Mouse (Mus musculus) heart, embryonic 10.5 days (tissue): ENCODE measurements around the gene Map3k13. TPM values are rescaled to one million over a fixed set of nuclear protein-coding genes. Genes with fewer than 3 reads are reported as not detected.
A peak's percentile ranks its signal among the peaks of the same experiment; 100 is the strongest.
"Not testable (repeated sequence)": the region's sequence is repeated elsewhere in the genome, so short reads cannot be mapped to it uniquely, and the experiment has no call there.

Experiments used
- DNase-seq: peaks from one replicate; pipeline ENCODE4 v3.0.0-alpha.2; 2017; ENCODE audit warnings: low spot score
- H3K27ac ChIP-seq: fragments of 300-500 bp; sonication (generic); 2 replicates; pipeline ENCODE4 v1.5.1; 2016; ENCODE audit warnings: mild to moderate bottlenecking
- H3K27me3 ChIP-seq: fragments of 300-500 bp; sonication (generic); 2 replicates; pipeline ENCODE4 v1.6.1; 2016; ENCODE audit warnings: mild to moderate bottlenecking; ENCODE audit not compliant: poor library complexity, insufficient read depth, severe bottlenecking
- H3K36me3 ChIP-seq: fragments of 300-500 bp; sonication (generic); 2 replicates; pipeline ENCODE4 v1.6.1; 2016; ENCODE audit warnings: mild to moderate bottlenecking, moderate library complexity
- H3K4me1 ChIP-seq: fragments of 300-500 bp; sonication (generic); 2 replicates; pipeline ENCODE4 v1.6.1; 2016; ENCODE audit warnings: mild to moderate bottlenecking
- H3K4me3 ChIP-seq: fragments of 300-500 bp; sonication (generic); 2 replicates; pipeline ENCODE4 v1.5.1; 2016; ENCODE audit warnings: mild to moderate bottlenecking, moderate library complexity
- H3K9me3 ChIP-seq: fragments of 300-500 bp; sonication (generic); 2 replicates; pipeline ENCODE4 v1.6.1; 2016; ENCODE audit warnings: mild to moderate bottlenecking, moderate library complexity
- WGBS: fragments of 180-500 bp; shearing (Covaris S2); methylation state at CpG from one replicate; pipeline ENCODE4 v1.1.7; 2016; 5-methylcytosine and 5-hydroxymethylcytosine counted together
- polyA plus RNA-seq: library from polyadenylated mRNA; unstranded; fragments of >200 nt; fragmentation: Nextera tagmentation; extraction: Ambion mirVana; gene quantifications from 2 replicates; pipeline ENCODE4 v1.2.1, GENCODE M21; 2016

Gene Map3k13
- polyA plus RNA-seq, 1 experiment from 2014 or later: 0.48 TPM

GRCm38 (mm10) chr16:21906902-21907301 is 112.8 kb downstream of the Map3k13 start:
- Histone ChIP-seq H3K27me3 (peaks cover 5% of the 10 kb centered on the region; the same call in 1 of the 2 replicates), H3K4me3 (no peak overlapping the region), H3K9me3 (no peaks in the 10 kb centered on the region), H3K27ac (no peak overlapping the region), H3K36me3 (no peaks in the 10 kb centered on the region; the same call in 1 of the 2 replicates), H3K4me1 (peaks cover 8% of the 10 kb centered on the region; the same call in 1 of the 2 replicates)
- 84% methylated on average over 6 of the region's 6 CpGs for WGBS
- no peak for DNase-seq

GRCm38 (mm10) chr16:21908906-21909305 is 114.8 kb downstream of the Map3k13 start:
- H3K27ac ChIP-seq, H3K9me3 ChIP-seq, H3K27me3 ChIP-seq, DNase-seq, H3K36me3 ChIP-seq: not testable (repeated sequence)
- peak overlapping the region; percentile 42; the same call in 1 of the 2 replicates for H3K4me3 ChIP-seq
- H3K4me1 ChIP-seq: peaks cover 12% of the 10 kb centered on the region; the same call in 1 of the 2 replicates
- 24% methylated on average over 7 of the region's 8 CpGs for WGBS

- H3K27me3 ChIP-seq: no peaks in the 10 kb centered on the region
Measured at GRCm38 (mm10) chr16:21913347-21913746, 119.2 kb downstream of the Map3k13 start.

GRCm38 (mm10) chr16:21916681-21917080 is 122.5 kb downstream of the Map3k13 start:
- DNase-seq: no peak
- Histone ChIP-seq H3K27ac (no peak overlapping the region), H3K4me1 (peaks cover 5% of the 10 kb centered on the region; the same call in 1 of the 2 replicates), H3K27me3 (no peaks in the 10 kb centered on the region), H3K36me3 (peaks cover 13% of the 10 kb centered on the region; the same call in 1 of the 2 replicates), H3K4me3 (no peak overlapping the region), H3K9me3 (no peaks in the 10 kb centered on the region)
- WGBS: 60% methylated on average over 7 of the region's 7 CpGs

More at GRCm38 (mm10) chr16:21913347-21913746, 119.2 kb downstream of the Map3k13 start:
- peaks cover 8% of the 10 kb centered on the region; the same call in 1 of the 2 replicates for H3K4me1 ChIP-seq
- H3K4me3 ChIP-seq: no peak overlapping the region
- no peak for DNase-seq
- no peak overlapping the region for H3K27ac ChIP-seq
- peaks cover 10% of the 10 kb centered on the region; the same call in 1 of the 2 replicates for H3K36me3 ChIP-seq
- WGBS: 88% methylated on average over 6 of the region's 6 CpGs
- no peaks in the 10 kb centered on the region for H3K9me3 ChIP-seq

GRCm38 (mm10) chr16:21928471-21928870 is 134.3 kb downstream of the Map3k13 start:
- DNase-seq: no peak
- Histone ChIP-seq H3K4me1 (no peaks in the 10 kb centered on the region), H3K27me3 (0 out of 2 replicates have a peak, but pooled peaks cover 3% of the 10 kb centered on the region), H3K36me3 (peaks cover 11% of the 10 kb centered on the region), H3K9me3 (no peaks in the 10 kb centered on the region), H3K4me3 (no peak overlapping the region), H3K27ac (no peak overlapping the region)
- 79% methylated on average over 13 of the region's 13 CpGs for WGBS

- Histone ChIP-seq H3K27ac (peak within 1 kb of the TSS; percentile 94), H3K9me3 (no peaks in the 10 kb centered on the region), H3K4me1 (peaks cover 21% of the 10 kb centered on the region), H3K27me3 (0 out of 2 replicates have a peak, but pooled peaks cover 4% of the 10 kb centered on the region), H3K4me3 (peak within 1 kb of the TSS; percentile 85), H3K36me3 (peaks cover 3% of the 10 kb centered on the region; the same call in 1 of the 2 replicates)
- DNase-seq: peak; percentile 94
- 2% methylated on average over 63 of the region's 63 CpGs for WGBS
Measured at GRCm38 (mm10) chr16:21946761-21947715, 152.9 kb downstream of the Map3k13 start, which contains the start of gene Tmem41a. Tmem41a (minus strand) TSS chr16:21947552.

- Histone ChIP-seq H3K4me3 (peak overlapping the region; percentile 35; the same call in 1 of the 2 replicates), H3K27ac (peak overlapping the region; percentile 76; the same call in 1 of the 2 replicates)
- no peak for DNase-seq
Measured at GRCm38 (mm10) chr16:21955591-21955990, 161.4 kb downstream of the Map3k13 start.

GRCm38 (mm10) chr16:21965576-21965975 is 171.4 kb downstream of the Map3k13 start:
- DNase-seq: no peak
- H3K36me3 ChIP-seq: no peaks in the 10 kb centered on the region
- no peak overlapping the region for H3K4me3 ChIP-seq
- peaks cover 12% of the 10 kb centered on the region for H3K27me3 ChIP-seq
- H3K4me1 ChIP-seq: no peaks in the 10 kb centered on the region
- WGBS: 65% methylated on average over 3 of the region's 3 CpGs
- H3K9me3 ChIP-seq: no peaks in the 10 kb centered on the region
- H3K27ac ChIP-seq: no peak overlapping the region

More at GRCm38 (mm10) chr16:21955591-21955990, 161.4 kb downstream of the Map3k13 start:
- Histone ChIP-seq H3K27me3 (no peaks in the 10 kb centered on the region), H3K4me1 (peaks cover 7% of the 10 kb centered on the region), H3K9me3 (no peaks in the 10 kb centered on the region), H3K36me3 (no peaks in the 10 kb centered on the region)
- WGBS: 56% methylated on average over 12 of the region's 12 CpGs

- H3K9me3 ChIP-seq: no peaks in the 10 kb centered on the region
- no peaks in the 10 kb centered on the region for H3K36me3 ChIP-seq
- 0 out of 2 replicates have a peak, but pooled peaks cover 2% of the 10 kb centered on the region for H3K4me1 ChIP-seq
- H3K4me3 ChIP-seq: no peak overlapping the region
- H3K27ac ChIP-seq: no peak overlapping the region
- 69% methylated on average over 5 of the region's 5 CpGs for WGBS
- H3K27me3 ChIP-seq: peaks cover 11% of the 10 kb centered on the region; the same call in 1 of the 2 replicates
- DNase-seq: no peak
Measured at GRCm38 (mm10) chr16:21969874-21970273, 175.7 kb downstream of the Map3k13 start.

- DNase-seq: no peak
- no peaks in the 10 kb centered on the region for H3K36me3 ChIP-seq
- peaks cover 16% of the 10 kb centered on the region for H3K27me3 ChIP-seq
- 0 out of 2 replicates have a peak, but pooled peaks cover 2% of the 10 kb centered on the region for H3K4me1 ChIP-seq
- H3K27ac ChIP-seq: no peak overlapping the region
- H3K4me3 ChIP-seq: no peak overlapping the region
- H3K9me3 ChIP-seq: no peaks in the 10 kb centered on the region
- 71% methylated on average over 6 of the region's 6 CpGs for WGBS
Measured at GRCm38 (mm10) chr16:21970536-21970935, 176.4 kb downstream of the Map3k13 start.

- no peaks in the 10 kb centered on the region for H3K9me3 ChIP-seq
- no peak for DNase-seq
- WGBS: 59% methylated on average over 4 of the region's 4 CpGs
Measured at GRCm38 (mm10) chr16:21971446-21971845, 177.3 kb downstream of the Map3k13 start.

GRCm38 (mm10) chr16:21976203-21976602 is 182.1 kb downstream of the Map3k13 start:
- Histone ChIP-seq H3K27ac (no peak overlapping the region), H3K9me3 (no peaks in the 10 kb centered on the region), H3K4me1 (peaks cover 11% of the 10 kb centered on the region), H3K27me3 (peaks cover 26% of the 10 kb centered on the region), H3K36me3 (no peaks in the 10 kb centered on the region), H3K4me3 (peak overlapping the region; percentile 47)
- no peak for DNase-seq
- WGBS: 5% methylated on average over 16 of the region's 16 CpGs

More at GRCm38 (mm10) chr16:21971446-21971845, 177.3 kb downstream of the Map3k13 start:
- Histone ChIP-seq H3K4me1 (peaks cover 9% of the 10 kb centered on the region), H3K27me3 (peaks cover 19% of the 10 kb centered on the region), H3K4me3 (no peak overlapping the region), H3K27ac (no peak overlapping the region), H3K36me3 (no peaks in the 10 kb centered on the region)

GRCm38 (mm10) chr16:21977347-21977746 is 183.2 kb downstream of the Map3k13 start:
- Histone ChIP-seq H3K27ac (no peak overlapping the region), H3K9me3 (no peaks in the 10 kb centered on the region), H3K4me1 (peaks cover 9% of the 10 kb centered on the region), H3K36me3 (no peaks in the 10 kb centered on the region), H3K27me3 (peaks cover 25% of the 10 kb centered on the region), H3K4me3 (no peak overlapping the region)
- WGBS: 74% methylated on average over 5 of the region's 5 CpGs
- no peak for DNase-seq
